Mouse (Mus musculus): ENCODE results near the gene Hspe1. TPM values are rescaled to one million over a fixed set of nuclear protein-coding genes. Genes with fewer than 3 reads are reported as not detected.
"Not testable (repeated sequence)": the region's sequence is repeated elsewhere in the genome, so short reads cannot be mapped to it uniquely, and the experiment has no call there.

Hspe1 gene
- total and polyA plus RNA-seq, 3 experiments: 479 to 915 (median 667) TPM

GRCm38 (mm10) chr1:55061099-55061498 is 26.8 kb upstream of the Hspe1 start:
- Histone ChIP-seq H3K9ac (ENCODE audit: insufficient read depth, low read depth) (no peak overlapping the region), H3K9me3 (replicated peaks; ENCODE audit: low read length) (no peaks in the 10 kb centered on the region), H3K4me1 (ENCODE audit: control insufficient read depth in 1 of 2, insufficient read depth in 2 of 2) (peaks cover 0 to 8% of the 10 kb centered on the region in 2 experiments; a peak in 2 of 4 replicates), H3K36me3 (replicated peaks in 1 of 2; ENCODE audit: control insufficient read depth in 1 of 2, insufficient read depth in 1 of 2, low read length in 1 of 2) (peaks cover 6 to 21% of the 10 kb centered on the region in 2 experiments), H3K27me3 (replicated peaks) (no peaks in the 10 kb centered on the region), H3K4me3 (replicated peaks in 1 of 3; ENCODE audit: low read depth in 2 of 3, low read length in 2 of 3, poor library complexity in 1 of 3) (no peak overlapping the region), H3K27ac (ENCODE audit: insufficient read depth, low read depth) (no peak overlapping the region), H3K4me2 (ENCODE audit: insufficient read depth, low read depth, poor library complexity, severe bottlenecking) (no peak overlapping the region), H3K79me2 (replicated peaks; ENCODE audit: control insufficient read depth, extremely low read depth, insufficient read depth, poor library complexity, severe bottlenecking) (no peaks in the 10 kb centered on the region)
- dilution Hi-C loops (cut with MboI; ENCODE audit: extremely low pct_ligation_motif_present, extremely low pct_unique_long_range_greater_than_20kb, low sequenced_read_pairs) (no loop called here), in situ Hi-C loops (cut with MboI; ENCODE audit: low pct_ligation_motif_present, low pct_unique_long_range_greater_than_20kb, low sequenced_read_pairs) (no loop called here)
- no peak for TF ChIP-seq MAZ (IDR thresholded peaks at IDR 0.05; ENCODE audit: low read depth, low read length)
- no peak for TF ChIP-seq JUND (conservative IDR thresholded peaks at IDR 0.05; ENCODE audit: low read depth, low read length)
- no peak for TF ChIP-seq RCOR1 (conservative IDR thresholded peaks at IDR 0.05; ENCODE audit: low read depth, low read length)
- TF ChIP-seq ZNF384 (IDR thresholded peaks at IDR 0.05; ENCODE audit: low read depth, low read length): no peak
- no peak for TF ChIP-seq TCF12 (IDR thresholded peaks at IDR 0.05; ENCODE audit: low read depth, low read length)
- no peak for DNase-seq (ENCODE audit: extremely low read depth)

- in situ Hi-C loops (cut with MboI; ENCODE audit: low pct_ligation_motif_present, low pct_unique_long_range_greater_than_20kb, low sequenced_read_pairs): no loop called here
- no peaks in the 10 kb centered on the region for H3K27me3 ChIP-seq (replicated peaks)
- H3K4me3 ChIP-seq (replicated peaks in 1 of 3; ENCODE audit: low read depth in 2 of 3, low read length in 2 of 3, poor library complexity in 1 of 3): no peak overlapping the region
- H3K27ac ChIP-seq (ENCODE audit: insufficient read depth, low read depth): no peak overlapping the region
- H3K36me3 ChIP-seq (replicated peaks in 1 of 2; ENCODE audit: control insufficient read depth in 1 of 2, insufficient read depth in 1 of 2, low read length in 1 of 2): peaks cover 11 to 25% of the 10 kb centered on the region in 2 experiments
- dilution Hi-C loops (cut with MboI; ENCODE audit: extremely low pct_ligation_motif_present, extremely low pct_unique_long_range_greater_than_20kb, low sequenced_read_pairs): no loop called here
- no peaks in the 10 kb centered on the region for H3K9me3 ChIP-seq (replicated peaks; ENCODE audit: low read length)
- peaks cover 0 to 6% of the 10 kb centered on the region in 2 experiments; a peak in 2 of 4 replicates for H3K4me1 ChIP-seq (ENCODE audit: control insufficient read depth in 1 of 2, insufficient read depth in 2 of 2)
- H3K79me2 ChIP-seq (replicated peaks; ENCODE audit: control insufficient read depth, extremely low read depth, insufficient read depth, poor library complexity, severe bottlenecking): no peaks in the 10 kb centered on the region
- no peak overlapping the region for H3K9ac ChIP-seq (ENCODE audit: insufficient read depth, low read depth)
- DNase-seq (ENCODE audit: extremely low read depth): no peak
- TF ChIP-seq UBTF (IDR thresholded peaks at IDR 0.05; ENCODE audit: low read depth, low read length) (no peak), SMC3 (IDR thresholded peaks at IDR 0.05; ENCODE audit: low read depth, low read length) (no peak), POLR2A (IDR thresholded peaks at IDR 0.05; ENCODE audit: low read depth, low read length) (no peak)
- no peak overlapping the region for H3K4me2 ChIP-seq (ENCODE audit: insufficient read depth, low read depth, poor library complexity, severe bottlenecking)
Measured at GRCm38 (mm10) chr1:55061772-55062171, 26.2 kb upstream of the Hspe1 start.

- H3K4me2 ChIP-seq (ENCODE audit: insufficient read depth, low read depth, poor library complexity, severe bottlenecking); H3K9ac ChIP-seq (ENCODE audit: insufficient read depth, low read depth); DNase-seq (ENCODE audit: extremely low read depth); H3K4me3 ChIP-seq (replicated peaks in 1 of 3; ENCODE audit: low read depth in 2 of 3, low read length in 2 of 3, poor library complexity in 1 of 3); H3K4me1 ChIP-seq (ENCODE audit: control insufficient read depth in 1 of 2, insufficient read depth in 2 of 2); H3K79me2 ChIP-seq (replicated peaks; ENCODE audit: control insufficient read depth, extremely low read depth, insufficient read depth, poor library complexity, severe bottlenecking); in situ Hi-C loops (cut with MboI; ENCODE audit: low pct_ligation_motif_present, low pct_unique_long_range_greater_than_20kb, low sequenced_read_pairs); dilution Hi-C loops (cut with MboI; ENCODE audit: extremely low pct_ligation_motif_present, extremely low pct_unique_long_range_greater_than_20kb, low sequenced_read_pairs); H3K27me3 ChIP-seq (replicated peaks); H3K9me3 ChIP-seq (replicated peaks; ENCODE audit: low read length); H3K27ac ChIP-seq (ENCODE audit: insufficient read depth, low read depth): not testable (repeated sequence)
- H3K36me3 ChIP-seq (replicated peaks in 1 of 2; ENCODE audit: control insufficient read depth in 1 of 2, insufficient read depth in 1 of 2, low read length in 1 of 2): peaks cover 7 to 42% of the 10 kb centered on the region in 2 experiments
Measured at GRCm38 (mm10) chr1:55072328-55072727, 15.6 kb upstream of the Hspe1 start.
